Mouse (Mus musculus) lung, adult 2 months (tissue): ENCODE measurements at regions not wholly inside any gene's neighbourhood (a gene's known extent, or its start where the extent isn't known, plus 50 kb on each side); places are given as distances from the start of the nearest gene placed in this dataset.

ENCODE experiments used
- CTCF ChIP-seq: fragments of 200-500 bp; IDR thresholded peaks from 2 replicates; pipeline ENCODE4 v1.5.1; 2011; ENCODE audit warnings: mild to moderate bottlenecking, low read length, control low read depth; ENCODE audit not compliant: insufficient read depth
- POLR2A ChIP-seq: fragments of 200-500 bp; IDR thresholded peaks from 2 replicates; pipeline ENCODE4 v1.6.1; 2011; ENCODE audit warnings: low read depth, mild to moderate bottlenecking, control low read depth, low read length, borderline replicate concordance; ENCODE audit errors: extremely low read depth

GRCm38 (mm10) chr4:10141238-10141934 lies 732.9 kb upstream of the 2610301B20Rik start:
- TF ChIP-seq POLR2A (no peak), CTCF (no peak)
